Mouse (Mus musculus) liver, embryonic 11.5 days (tissue): ENCODE data around the gene Dnm1. TPM values are rescaled to one million over a fixed set of nuclear protein-coding genes. Genes with fewer than 3 reads are reported as not detected.

ENCODE experiments used
- ATAC-seq: fragments of 200-750 bp; cut with Nextera tagmentation; replicated peaks from 2 replicates; pipeline ENCODE4 v1.8.0; 2017; ENCODE audit warnings: moderate number of reproducible peaks, mild to moderate bottlenecking, moderate TSS enrichment, moderate library complexity; ENCODE audit not compliant: low FRiP score
- DNase-seq: peaks from one replicate; pipeline ENCODE4 v3.0.0-alpha.2; 2017; ENCODE audit warnings: low spot score
- H3K27ac ChIP-seq: fragments of 300-500 bp; sonication (generic); 2 replicates; pipeline ENCODE4 v1.5.1; 2014; ENCODE audit warnings: mild to moderate bottlenecking, low read depth, low read length, control low read depth
- H3K27me3 ChIP-seq: fragments of 300-500 bp; sonication (generic); replicated peaks from 2 replicates; pipeline ENCODE4 v1.6.1; 2014; ENCODE audit warnings: low read length, mixed read lengths; ENCODE audit not compliant: control insufficient read depth, insufficient read depth
- H3K36me3 ChIP-seq: fragments of 300-500 bp; sonication (generic); 2 replicates; pipeline ENCODE4 v1.6.1; 2014; ENCODE audit warnings: mild to moderate bottlenecking, low read length, moderate library complexity, mixed read lengths; ENCODE audit not compliant: control insufficient read depth, insufficient read depth
- H3K4me1 ChIP-seq: fragments of 300-500 bp; sonication (generic); replicated peaks from 2 replicates; pipeline ENCODE4 v1.6.1; 2014; ENCODE audit warnings: low read length, mixed read lengths; ENCODE audit not compliant: control insufficient read depth, insufficient read depth
- H3K4me2 ChIP-seq: fragments of 300-500 bp; sonication (generic); 2 replicates; pipeline ENCODE4 v1.6.1; 2014; ENCODE audit warnings: mild to moderate bottlenecking, control low read depth, moderate library complexity
- H3K4me3 ChIP-seq: fragments of 300-500 bp; sonication (generic); 2 replicates; pipeline ENCODE4 v1.5.1; 2014; ENCODE audit warnings: low read depth, low read length, control low read depth
- H3K9ac ChIP-seq: fragments of 300-500 bp; sonication (generic); 2 replicates; pipeline ENCODE4 v1.6.1; 2014; ENCODE audit warnings: low read depth, low read length, control low read depth
- H3K9me3 ChIP-seq: fragments of 300-500 bp; sonication (generic); 2 replicates; pipeline ENCODE4 v1.6.1; 2016; ENCODE audit warnings: low read length, inconsistent platforms, mixed read lengths; ENCODE audit not compliant: control insufficient read depth
- WGBS: fragments of 180-500 bp; shearing (Covaris S2); extraction: QIAGEN DNeasy Blood & Tissue Kit; methylation state at CpG from one replicate; pipeline ENCODE4 v1.1.7; 2014; 5-methylcytosine and 5-hydroxymethylcytosine counted together
- polyA plus RNA-seq: library from polyadenylated mRNA; unstranded; fragments of >200 nt; fragmentation: Nextera tagmentation; extraction: Ambion mirVana; gene quantifications from 2 replicates; pipeline ENCODE4 v1.2.1, GENCODE M21; 2014

The Dnm1 gene
- polyA plus RNA-seq, 1 experiment from 2014 or later, result 9.3 TPM

GRCm38 (mm10) chr2:32348311-32348710, 4.8 kb downstream of the Dnm1 start:
- Histone ChIP-seq H3K4me1 (peaks cover 10% of the 10 kb centered on the region), H3K27ac (no peak overlapping the region), H3K36me3 (no peaks in the 10 kb centered on the region), H3K9me3 (no peaks in the 10 kb centered on the region), H3K9ac (no peak overlapping the region), H3K4me2 (no peak overlapping the region), H3K27me3 (peaks cover 43% of the 10 kb centered on the region), H3K4me3 (no peak overlapping the region)
- 70% methylated on average over 11 of the region's 11 CpGs for WGBS
- ATAC-seq, result no peak
- no peak for DNase-seq

DNA sequence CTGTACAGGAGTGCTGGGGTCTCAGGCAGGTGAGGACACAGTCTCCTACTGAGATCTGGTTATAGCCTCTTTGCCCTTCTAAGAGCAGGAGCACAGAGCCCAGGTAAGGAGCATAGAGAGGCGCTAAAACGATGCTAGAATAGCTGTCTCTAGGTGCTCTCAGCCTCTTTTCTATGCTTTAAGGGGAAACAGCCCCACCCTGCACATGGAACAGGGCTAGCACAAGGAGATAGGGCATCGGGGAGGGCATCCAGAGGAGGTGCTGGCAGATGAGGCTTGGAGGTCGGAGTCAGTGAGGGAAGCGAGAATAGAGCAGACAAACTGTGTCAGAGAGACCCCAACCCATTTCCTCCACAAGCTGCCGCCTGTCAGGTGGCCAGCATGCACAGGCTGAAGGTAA, 6.1 kb downstream of the Dnm1 start:
- 66% methylated on average over 6 of the region's 6 CpGs for WGBS
- no peaks in the 10 kb centered on the region for H3K36me3 ChIP-seq
- H3K9me3 ChIP-seq, result no peaks in the 10 kb centered on the region
- H3K27me3 ChIP-seq, result peaks cover 34% of the 10 kb centered on the region
- ATAC-seq (no peak), DNase-seq (no peak)
- peaks cover 3% of the 10 kb centered on the region; the same call in 1 of the 2 replicates for H3K4me1 ChIP-seq
- H3K4me3 ChIP-seq, result no peak overlapping the region
- H3K9ac ChIP-seq, result no peak overlapping the region
- H3K27ac ChIP-seq, result no peak overlapping the region
- no peak overlapping the region for H3K4me2 ChIP-seq

- H3K27me3 ChIP-seq, result peaks cover 12% of the 10 kb centered on the region
- H3K27ac ChIP-seq, result no peak overlapping the region
- no peak overlapping the region for H3K4me3 ChIP-seq
- no peaks in the 10 kb centered on the region for H3K9me3 ChIP-seq
- H3K4me1 ChIP-seq, result no peaks in the 10 kb centered on the region
- no peak overlapping the region for H3K4me2 ChIP-seq
- no peaks in the 10 kb centered on the region for H3K36me3 ChIP-seq
- ATAC-seq (no peak), DNase-seq (no peak)
- no peak overlapping the region for H3K9ac ChIP-seq
- 69% methylated on average over 14 of the region's 14 CpGs for WGBS
Observed at GRCm38 (mm10) chr2:32344598-32345321, 8.4 kb downstream of the Dnm1 start.

- no peak overlapping the region for H3K9ac ChIP-seq
- H3K4me2 ChIP-seq, result no peak overlapping the region
- WGBS, result 64% methylated on average over 10 of the region's 10 CpGs
- ATAC-seq (no peak), DNase-seq (no peak)
- H3K4me1 ChIP-seq, result no peaks in the 10 kb centered on the region
- H3K27me3 ChIP-seq, result peaks cover 9% of the 10 kb centered on the region
- no peaks in the 10 kb centered on the region for H3K36me3 ChIP-seq
- no peak overlapping the region for H3K27ac ChIP-seq
- no peak overlapping the region for H3K4me3 ChIP-seq
- H3K9me3 ChIP-seq, result no peaks in the 10 kb centered on the region
Observed at GRCm38 (mm10) chr2:32344056-32344455, 9.1 kb downstream of the Dnm1 start.

GRCm38 (mm10) chr2:32343351-32343671, 9.8 kb downstream of the Dnm1 start:
- H3K4me3 ChIP-seq, result no peak overlapping the region
- DNase-seq, result no peak
- peaks cover 7% of the 10 kb centered on the region for H3K27me3 ChIP-seq
- ATAC-seq, result no peak
- H3K27ac ChIP-seq, result no peak overlapping the region
- H3K9ac ChIP-seq, result no peak overlapping the region
- WGBS, result 88% methylated on average over 2 of the region's 2 CpGs
- H3K4me2 ChIP-seq, result no peak overlapping the region
- no peaks in the 10 kb centered on the region for H3K36me3 ChIP-seq
- H3K4me1 ChIP-seq, result no peaks in the 10 kb centered on the region
- no peaks in the 10 kb centered on the region for H3K9me3 ChIP-seq

DNA sequence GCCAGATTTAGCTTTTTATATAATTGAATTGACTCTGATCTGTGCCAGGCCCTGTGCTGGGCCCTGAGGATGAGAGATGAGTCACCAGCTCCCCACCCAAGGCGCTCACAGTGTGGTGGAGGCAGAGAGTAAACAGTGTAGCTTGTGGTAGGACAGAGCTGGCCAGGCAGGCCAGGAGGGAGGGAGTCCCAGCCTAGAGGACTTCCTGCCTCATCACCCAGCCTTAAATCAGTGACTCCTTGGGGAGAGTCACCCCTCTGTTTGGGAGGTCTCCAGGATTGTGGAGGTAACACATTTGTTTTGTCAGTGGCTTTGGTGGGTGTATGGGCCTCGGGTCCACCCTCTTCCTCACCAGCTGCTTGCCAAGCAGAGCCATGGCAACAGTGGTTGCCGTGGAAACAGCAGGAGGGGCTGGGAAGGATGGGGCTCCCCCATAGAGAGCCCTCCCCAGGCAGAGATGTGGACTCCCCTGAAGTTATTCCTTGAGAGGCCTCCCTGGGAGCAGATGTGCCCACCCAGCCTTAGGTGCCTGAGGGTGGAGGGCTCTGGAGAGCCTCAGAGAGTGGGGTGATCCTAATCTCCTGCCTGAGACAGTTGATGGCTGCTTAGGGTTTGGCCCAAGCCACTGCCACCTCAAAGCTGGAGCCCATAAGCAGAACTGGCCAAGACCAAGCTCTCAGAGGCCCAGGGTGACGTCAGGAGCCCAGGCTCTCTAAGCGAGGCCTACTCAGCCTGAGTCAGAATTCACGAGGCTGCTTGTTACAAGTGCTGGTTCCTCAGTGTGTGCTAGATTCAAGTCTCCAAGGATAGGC, 10.4 kb downstream of the Dnm1 start:
- Histone ChIP-seq H3K9ac (no peak overlapping the region), H3K27ac (no peak overlapping the region), H3K4me2 (no peak overlapping the region), H3K4me1 (no peaks in the 10 kb centered on the region), H3K9me3 (no peaks in the 10 kb centered on the region), H3K36me3 (no peaks in the 10 kb centered on the region), H3K27me3 (peaks cover 4% of the 10 kb centered on the region), H3K4me3 (no peak overlapping the region)
- 64% methylated on average over 6 of the region's 6 CpGs for WGBS
- DNase-seq (no peak), ATAC-seq (no peak)

GRCm38 (mm10) chr2:32342039-32342438, 11.1 kb downstream of the Dnm1 start:
- Histone ChIP-seq H3K9ac (no peak overlapping the region), H3K4me1 (no peaks in the 10 kb centered on the region), H3K27me3 (peaks cover 5% of the 10 kb centered on the region), H3K27ac (no peak overlapping the region), H3K4me3 (no peak overlapping the region), H3K4me2 (no peak overlapping the region), H3K9me3 (no peaks in the 10 kb centered on the region), H3K36me3 (no peaks in the 10 kb centered on the region)
- ATAC-seq (no peak), DNase-seq (no peak)
- 74% methylated on average over 4 of the region's 4 CpGs for WGBS

- Histone ChIP-seq H3K9me3 (no peaks in the 10 kb centered on the region), H3K4me3 (no peak overlapping the region), H3K27me3 (peaks cover 6% of the 10 kb centered on the region), H3K36me3 (no peaks in the 10 kb centered on the region), H3K9ac (no peak overlapping the region), H3K4me1 (no peaks in the 10 kb centered on the region), H3K27ac (no peak overlapping the region), H3K4me2 (no peak overlapping the region)
- DNase-seq, result no peak
- no peak for ATAC-seq
- WGBS, result 72% methylated on average over 4 of the region's 4 CpGs
Observed at GRCm38 (mm10) chr2:32341634-32341939, 11.6 kb downstream of the Dnm1 start.
